Mouse (Mus musculus) megakaryocyte, embryonic 14.5 days (primary cell): ENCODE measurements around the gene Tpst2.

Experiments
- FLI1 ChIP-seq: IDR thresholded peaks from 2 replicates; pipeline ENCODE4 v1.6.1; 2012; ENCODE audit warnings: low read length, inconsistent platforms, mixed read lengths
- GATA1 ChIP-seq: IDR thresholded peaks from 3 replicates; pipeline ENCODE4 v1.6.1; 2012; ENCODE audit warnings: mixed read lengths, low read length, inconsistent platforms, borderline replicate concordance

- TF ChIP-seq GATA1, result no peak
- no peak for TF ChIP-seq FLI1
Measured at GRCm38 (mm10) chr5:112300112-112300511, 23.6 kb downstream of the Tpst2 start.
